Mouse (Mus musculus): ENCODE results near the gene Zfp646.
"Not testable (repeated sequence)": the region's sequence is repeated elsewhere in the genome, so short reads cannot be mapped to it uniquely, and the experiment has no call there.

The Zfp646 gene

DNA sequence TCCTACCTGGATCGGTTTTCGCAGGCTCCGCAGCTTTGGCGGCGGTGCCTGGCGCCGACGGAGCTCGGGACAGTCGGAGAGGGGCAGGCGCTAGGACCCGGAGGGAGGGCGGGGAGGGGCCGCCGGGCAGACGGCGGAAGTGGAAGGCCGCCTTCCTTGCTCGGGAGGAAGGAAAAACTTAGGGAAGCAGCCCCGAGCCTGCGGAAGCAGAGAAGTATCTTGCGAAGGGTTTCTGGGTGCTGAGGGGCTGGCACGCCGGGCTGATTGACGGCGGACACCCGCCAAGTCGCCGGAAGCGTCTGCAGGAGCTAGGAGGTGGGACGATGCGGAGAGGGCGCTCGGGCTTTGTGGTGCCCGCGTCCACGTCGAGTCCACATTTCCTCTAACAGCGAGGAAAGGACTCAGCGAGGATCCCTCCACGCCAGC is at the start of gene Zfp646:
Gene Zfp646 (plus strand): TSS at position 181 of the 426 bp plus-strand sequence.
- DNase-seq (ENCODE audit: low read depth, low spot score) = peak; percentile 63

- DNase-seq (ENCODE audit: low read depth, low spot score) = no peak
Measured at GRCm38 (mm10) chr7:127835550-127835949, 40.5 kb upstream of the Zfp646 start.

DNA sequence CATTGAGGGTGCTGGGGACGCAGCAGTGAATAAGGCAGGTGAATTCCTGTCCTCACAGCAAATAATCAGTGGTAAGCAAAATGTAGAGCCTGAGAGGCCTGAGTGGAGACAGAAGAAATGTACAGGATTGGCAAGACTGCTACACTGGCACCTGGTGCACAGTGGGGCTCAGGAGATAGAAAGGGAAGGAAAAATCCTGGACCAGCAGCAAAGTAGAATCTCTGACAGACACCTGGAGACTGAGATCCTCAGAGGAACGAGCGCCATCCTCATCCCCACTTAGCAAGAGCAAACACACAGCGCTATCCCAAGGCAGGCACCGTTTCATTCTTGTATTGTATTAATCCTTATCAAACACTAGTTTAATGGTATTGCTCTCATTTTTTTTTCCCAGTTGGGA is 38.5 kb upstream of the Zfp646 start:
- DNase-seq (ENCODE audit: low read depth, low spot score) = no peak

DNA sequence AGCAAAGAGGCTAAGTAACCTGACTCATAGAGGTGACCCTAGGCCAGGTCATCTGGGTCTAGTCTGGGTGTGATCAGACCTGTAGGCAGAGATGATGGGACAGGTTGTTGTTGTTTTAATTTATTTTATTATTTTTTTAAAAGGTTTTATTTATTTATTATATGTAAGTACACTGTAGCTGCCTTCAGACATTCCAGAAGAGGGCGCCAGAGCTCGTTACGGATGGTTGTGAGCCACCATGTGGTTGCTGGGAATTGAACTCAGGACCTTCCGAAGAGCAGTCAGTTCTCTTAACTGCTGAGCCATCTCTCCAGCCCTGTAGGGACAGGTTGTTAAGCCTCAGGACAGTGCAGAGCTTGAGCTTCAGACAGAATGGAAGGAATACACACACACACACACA is 38.1 kb upstream of the Zfp646 start:
- not testable (repeated sequence) for DNase-seq (ENCODE audit: low read depth, low spot score)

DNA sequence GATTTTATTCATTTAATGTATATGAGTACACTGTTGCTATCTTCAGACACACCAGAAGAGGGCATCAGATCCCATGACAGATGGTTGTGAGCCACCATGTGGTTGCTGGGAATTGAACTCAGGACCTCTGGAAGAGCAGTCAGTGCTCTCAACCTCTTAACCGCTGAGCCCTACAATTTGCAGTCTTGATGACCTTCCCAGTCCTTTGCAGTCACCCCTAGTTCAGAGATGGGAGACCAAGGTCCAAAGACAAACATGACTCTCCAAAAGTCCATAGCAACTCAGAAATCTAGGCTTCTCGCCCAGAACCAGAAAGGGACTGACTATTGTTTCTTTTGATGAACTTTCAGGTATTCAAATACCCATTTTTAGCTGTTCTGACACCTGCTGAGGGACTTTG is 36.0 kb upstream of the Zfp646 start:
- not testable (repeated sequence) for DNase-seq (ENCODE audit: low read depth, low spot score)

- no peak for DNase-seq (ENCODE audit: low read depth, low spot score)
Measured at GRCm38 (mm10) chr7:127840886-127841285, 35.1 kb upstream of the Zfp646 start.

DNA sequence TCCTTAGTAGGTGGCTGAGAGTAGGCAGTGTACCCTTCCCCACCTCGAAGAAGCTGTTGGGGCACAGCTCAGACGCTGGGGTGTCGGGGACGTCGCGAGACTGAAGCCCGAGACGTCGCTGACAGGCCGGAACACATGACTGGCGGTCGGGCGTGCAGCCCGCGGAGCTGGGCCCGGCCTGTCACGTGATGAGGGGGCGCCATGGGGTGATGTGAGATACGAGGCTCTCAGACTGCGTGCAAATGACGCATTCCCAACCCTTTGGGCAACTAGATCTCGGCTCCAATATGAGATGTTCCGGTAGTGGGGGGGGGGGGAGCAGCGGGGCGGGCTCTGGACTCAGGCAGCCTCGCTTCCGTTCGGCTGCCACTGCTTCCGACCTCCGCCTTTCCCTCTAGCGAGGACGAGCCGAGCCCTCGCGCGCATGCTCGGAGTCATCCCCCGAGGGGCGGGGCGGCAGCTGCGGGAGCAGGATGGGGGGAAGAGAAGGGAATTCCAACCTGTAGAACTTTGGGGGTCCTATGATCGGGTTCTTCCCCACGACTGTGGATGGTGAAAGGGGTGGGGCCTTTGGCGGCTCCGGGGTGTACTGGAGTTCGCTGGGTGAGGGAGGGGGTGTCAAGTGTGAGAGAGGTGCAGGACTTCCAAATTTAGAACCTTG is 34.6 kb upstream of the Zfp646 start:
- DNase-seq (ENCODE audit: low read depth, low spot score) = peak; percentile 71

GRCm38 (mm10) chr7:127842001-127842718 is 33.9 kb upstream of the Zfp646 start:
- DNase-seq (ENCODE audit: low read depth, low spot score) = no peak

- DNase-seq (ENCODE audit: low read depth, low spot score) = no peak
Measured at GRCm38 (mm10) chr7:127849973-127850875, 25.8 kb upstream of the Zfp646 start.

GRCm38 (mm10) chr7:127850906-127851305 is 25.1 kb upstream of the Zfp646 start:
- DNase-seq (ENCODE audit: low read depth, low spot score) = no peak

- no peak for DNase-seq (ENCODE audit: low read depth, low spot score)
Measured at GRCm38 (mm10) chr7:127858258-127858657, 17.8 kb upstream of the Zfp646 start.

- DNase-seq (ENCODE audit: low read depth, low spot score) = no peak
Measured at GRCm38 (mm10) chr7:127866434-127866833, 9.6 kb upstream of the Zfp646 start.

DNA sequence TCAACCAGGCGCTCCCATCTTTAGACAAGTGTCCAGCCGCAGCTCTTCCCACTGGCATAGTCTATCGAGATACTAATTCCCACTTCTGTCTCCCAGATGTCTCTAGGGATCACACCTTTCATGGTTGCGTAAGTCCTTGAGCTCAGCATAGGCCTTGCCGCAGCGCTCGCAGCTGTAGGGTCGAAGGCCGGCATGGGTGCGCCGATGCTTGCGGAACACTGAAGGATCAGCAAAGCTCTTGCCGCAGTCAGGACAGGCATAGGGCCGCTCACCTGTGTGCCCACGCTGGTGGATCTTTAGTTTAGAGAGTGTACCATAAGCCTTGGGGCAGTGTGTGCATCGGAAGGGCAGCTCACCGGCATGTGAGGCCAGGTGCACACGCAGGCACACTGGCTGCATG is 8.4 kb upstream of the Zfp646 start:
- DNase-seq (ENCODE audit: low read depth, low spot score) = peak; percentile 28

DNA sequence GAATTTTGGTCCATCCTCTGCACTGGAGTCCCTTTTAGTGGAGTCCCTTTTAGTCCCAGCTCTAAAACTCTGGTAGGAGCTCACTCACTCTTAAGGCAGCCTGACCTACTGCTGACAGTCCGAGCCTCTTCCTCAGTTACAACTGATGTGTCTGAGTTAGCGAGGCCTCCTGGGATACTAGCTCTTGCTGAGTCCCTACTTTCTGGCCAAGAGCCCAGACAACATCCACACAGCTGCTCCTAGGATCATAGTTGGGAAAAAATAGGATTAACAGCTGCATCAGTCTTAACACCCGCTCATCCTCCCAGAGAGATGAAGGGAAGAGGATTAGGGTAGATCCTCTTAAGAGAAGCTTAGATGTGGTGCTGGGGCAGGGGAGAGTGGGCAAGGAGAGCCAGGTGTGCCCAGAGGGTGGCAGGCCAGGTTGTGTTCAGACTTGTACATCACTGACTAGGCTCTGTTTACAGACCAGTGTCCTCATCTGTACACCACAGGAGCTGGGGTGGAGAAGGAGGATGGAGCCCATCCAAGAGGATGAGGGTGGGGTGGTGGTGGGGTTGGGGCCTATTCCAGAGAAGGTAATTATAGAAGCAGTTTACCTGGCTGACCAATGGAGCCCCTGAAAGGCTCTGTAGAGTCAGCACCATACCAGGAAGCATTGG is 6.7 kb upstream of the Zfp646 start:
- no peak for DNase-seq (ENCODE audit: low read depth, low spot score)

- DNase-seq (ENCODE audit: low read depth, low spot score) = no peak
Measured at GRCm38 (mm10) chr7:127870136-127870821, 5.7 kb upstream of the Zfp646 start.

DNA sequence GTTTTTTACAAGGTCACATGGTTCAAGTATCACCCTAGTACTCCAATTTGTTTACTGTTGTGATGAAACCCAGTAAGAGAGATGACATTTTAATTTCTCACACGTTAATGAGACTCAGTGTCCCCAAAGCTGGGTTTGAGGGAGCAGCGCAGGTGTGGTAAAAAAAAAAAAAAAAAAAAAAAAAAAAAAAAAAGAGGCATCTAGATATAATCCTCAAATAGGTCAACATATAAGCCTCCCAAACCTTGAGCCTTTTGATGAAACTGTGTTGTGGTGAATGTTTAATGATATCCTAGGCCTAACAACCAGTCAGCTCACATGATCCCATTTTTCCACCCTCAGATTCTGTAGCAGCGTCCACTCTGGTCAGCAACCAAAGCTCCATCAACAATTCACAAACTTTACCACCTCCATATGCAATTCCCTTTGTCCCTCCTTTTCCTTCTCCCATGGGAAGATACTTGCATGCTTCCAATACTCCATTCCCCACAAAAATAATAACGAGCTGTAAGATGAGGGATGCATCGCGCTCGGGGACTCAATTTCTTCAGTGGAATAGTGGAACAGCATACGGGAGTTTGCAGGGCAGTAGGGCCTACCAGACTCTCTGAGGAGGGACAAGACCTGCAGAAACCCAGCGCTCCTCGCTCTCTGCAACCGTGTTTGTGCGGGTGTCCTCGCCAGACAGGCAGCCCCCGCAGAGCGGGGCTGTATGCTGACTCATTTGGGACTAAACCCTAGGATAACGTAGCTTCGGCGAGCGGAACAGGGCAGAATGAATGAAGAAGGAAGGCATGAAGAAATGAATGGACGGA is 1.0 kb upstream of the Zfp646 start:
- DNase-seq (ENCODE audit: low read depth, low spot score) = no peak

- DNase-seq (ENCODE audit: low read depth, low spot score) = peak; percentile 52
Measured at GRCm38 (mm10) chr7:127875627-127876001, 407 bp upstream of the Zfp646 start.

- DNase-seq (ENCODE audit: low read depth, low spot score) = peak; percentile 86
Measured at GRCm38 (mm10) chr7:127876467-127877348, 687 bp downstream of the Zfp646 start, which contains the start of gene Zfp668. Gene Zfp668, minus strand, starts transcription at chr7:127876828.

DNA sequence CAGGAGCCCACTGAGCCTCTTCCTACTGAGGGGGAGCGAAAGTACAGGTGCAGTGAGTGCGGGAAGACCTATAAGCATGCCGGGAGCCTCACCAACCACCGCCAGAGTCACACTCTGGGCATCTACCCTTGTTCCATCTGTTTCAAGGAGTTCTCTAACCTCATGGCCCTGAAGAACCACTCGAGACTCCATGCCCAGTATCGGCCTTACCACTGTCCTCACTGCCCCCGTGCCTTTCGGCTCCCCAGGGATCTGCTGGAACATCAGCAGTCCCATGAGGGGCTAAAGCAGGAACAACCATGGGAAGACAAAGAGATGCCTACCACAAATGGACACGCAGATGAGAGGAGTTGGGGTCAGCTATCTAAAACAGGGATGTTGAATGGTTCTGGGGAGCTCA is 3.3 kb downstream of the Zfp646 start:
- DNase-seq (ENCODE audit: low read depth, low spot score) = no peak

Measured in WW6 (cell line).